Mouse (Mus musculus) MEL (cell line): ENCODE data around the gene Aak1. TPM values are rescaled to one million over a fixed set of nuclear protein-coding genes. Genes with fewer than 3 reads are reported as not detected.

ENCODE experiments used
- DNase-seq: peaks from one replicate; pipeline ENCODE4 v3.0.0; 2011; ENCODE audit warnings: low read depth, low spot score
- H3K27ac ChIP-seq: 2 replicates; pipeline ENCODE4 v1.5.1; 2012; ENCODE audit warnings: low read depth, mild to moderate bottlenecking, control low read depth, low read length, moderate library complexity; ENCODE audit not compliant: control insufficient read depth
- H3K27me3 ChIP-seq, 2 experiments: fragments of 150-350 bp in 1 of 2; sonication (generic) in 1 of 2; 2 replicates each; pipeline ENCODE4 v1.6.1; 2012; ENCODE audit warnings: low read length in 2 of 2, mild to moderate bottlenecking in 2 of 2, improper control_type of control experiment in 1 of 2, moderate library complexity in 1 of 2; ENCODE audit not compliant: insufficient read depth in 2 of 2, control insufficient read depth in 1 of 2
- H3K36me3 ChIP-seq, 2 experiments: 2 replicates each; pipeline ENCODE4 v1.6.1; 2012 to 2014; ENCODE audit warnings: low read length in 2 of 2, improper control_type of control experiment in 1 of 2, inconsistent platforms in 1 of 2, mild to moderate bottlenecking in 1 of 2; ENCODE audit not compliant: insufficient read depth in 2 of 2, control insufficient read depth in 1 of 2
- H3K4me1 ChIP-seq, 2 experiments: fragments of 150-350 bp in 1 of 2; sonication (generic) in 1 of 2; 2 replicates each; pipeline ENCODE4 v1.6.1; 2012; ENCODE audit warnings: low read length in 2 of 2, improper control_type of control experiment in 1 of 2, mild to moderate bottlenecking in 1 of 2; ENCODE audit not compliant: insufficient read depth in 2 of 2, control insufficient read depth in 1 of 2
- H3K4me3 ChIP-seq, 2 experiments: fragments of 150-350 bp in 1 of 2; sonication (generic) in 1 of 2; 2 replicates each; pipeline ENCODE4 v1.5.1; 2012; ENCODE audit warnings: low read depth in 2 of 2, low read length in 2 of 2, mild to moderate bottlenecking in 2 of 2, moderate library complexity in 2 of 2, control low read depth in 1 of 2, improper control_type of control experiment in 1 of 2; ENCODE audit not compliant: control insufficient read depth in 1 of 2, insufficient read depth in 1 of 2
- H3K79me2 ChIP-seq: 2 replicates; pipeline ENCODE4 v1.6.1; 2012; ENCODE audit warnings: mild to moderate bottlenecking, low read length, moderate library complexity; ENCODE audit not compliant: control insufficient read depth, poor library complexity, insufficient read depth
- H3K9ac ChIP-seq: 2 replicates; pipeline ENCODE4 v1.6.1; 2012; ENCODE audit warnings: low read depth, mild to moderate bottlenecking, control low read depth, low read length, moderate library complexity; ENCODE audit not compliant: control insufficient read depth, poor library complexity, severe bottlenecking
- H3K9me3 ChIP-seq: fragments of 150-350 bp; sonication (generic); replicated peaks from 2 replicates; pipeline ENCODE4 v1.6.1; 2012; ENCODE audit warnings: mild to moderate bottlenecking, low read length, improper control_type of control experiment, moderate library complexity; ENCODE audit not compliant: insufficient read depth
- CHD1 ChIP-seq: IDR thresholded peaks from 2 replicates; pipeline ENCODE4 v1.6.1; 2012; ENCODE audit warnings: low read depth, mild to moderate bottlenecking, inconsistent platforms, low read length, improper control_type of control experiment
- CHD2 ChIP-seq: IDR thresholded peaks from 2 replicates; pipeline ENCODE4 v1.6.1; 2011; ENCODE audit warnings: low read length, improper control_type of control experiment
- ELF1 ChIP-seq: IDR thresholded peaks from 2 replicates; pipeline ENCODE4 v1.6.1; 2014; ENCODE audit warnings: low read depth, mild to moderate bottlenecking, inconsistent platforms, low read length, improper control_type of control experiment, moderate library complexity
- ETS1 ChIP-seq: IDR thresholded peaks from 2 replicates; pipeline ENCODE4 v1.6.1; 2012; ENCODE audit warnings: low read depth, mild to moderate bottlenecking, inconsistent platforms, low read length, improper control_type of control experiment, moderate library complexity
- GATA1 ChIP-seq: IDR thresholded peaks from 2 replicates; pipeline ENCODE4 v1.6.1; 2011; ENCODE audit warnings: low read depth, low read length, improper control_type of control experiment
- JUND ChIP-seq: IDR thresholded peaks from 2 replicates; pipeline ENCODE4 v1.6.1; 2011; ENCODE audit warnings: low read depth, mild to moderate bottlenecking, improper control_type of control experiment, low read length
- MAZ ChIP-seq: IDR thresholded peaks from 2 replicates; pipeline ENCODE4 v1.6.1; 2012; ENCODE audit warnings: low read depth, mild to moderate bottlenecking, inconsistent platforms, low read length, improper control_type of control experiment
- MYB ChIP-seq: IDR thresholded peaks from 2 replicates; pipeline ENCODE4 v1.6.1; 2011; ENCODE audit warnings: mild to moderate bottlenecking, low read depth, low read length, improper control_type of control experiment
- POLR2A ChIP-seq, 2 experiments: IDR thresholded peaks; 2 replicates each; pipeline ENCODE4 v1.6.1; 2011 to 2012; ENCODE audit warnings: low read length in 2 of 2, mild to moderate bottlenecking in 2 of 2, control low read depth in 1 of 2, improper control_type of control experiment in 1 of 2, low read depth in 1 of 2, moderate library complexity in 1 of 2; ENCODE audit not compliant: control insufficient read depth in 1 of 2, insufficient read depth in 1 of 2, poor library complexity in 1 of 2
- POLR2AphosphoS2 ChIP-seq: IDR thresholded peaks from 2 replicates; pipeline ENCODE4 v1.6.1; 2011; ENCODE audit warnings: low read length, improper control_type of control experiment
- POLR2AphosphoS5 ChIP-seq: IDR thresholded peaks from 2 replicates; pipeline ENCODE4 v1.6.1; 2012; ENCODE audit warnings: low read depth, borderline replicate concordance, mild to moderate bottlenecking, inconsistent platforms, low read length, moderate library complexity, mixed read lengths
- RAD21 ChIP-seq: IDR thresholded peaks from 2 replicates; pipeline ENCODE4 v1.6.1; 2011; ENCODE audit warnings: mild to moderate bottlenecking, low read depth, low read length, improper control_type of control experiment
- RCOR1 ChIP-seq: IDR thresholded peaks from 2 replicates; pipeline ENCODE4 v1.6.1; 2012; ENCODE audit warnings: low read depth, mild to moderate bottlenecking, inconsistent platforms, low read length, improper control_type of control experiment
- SIN3A ChIP-seq: IDR thresholded peaks from 2 replicates; pipeline ENCODE4 v1.6.1; 2012; ENCODE audit warnings: low read length, improper control_type of control experiment, inconsistent platforms
- SMC3 ChIP-seq: IDR thresholded peaks from 2 replicates; pipeline ENCODE4 v1.6.1; 2011; ENCODE audit warnings: low read depth, low read length, improper control_type of control experiment
- USF1 ChIP-seq: IDR thresholded peaks from 2 replicates; pipeline ENCODE4 v1.6.1; 2014; ENCODE audit warnings: low read depth, mild to moderate bottlenecking, inconsistent platforms, low read length, improper control_type of control experiment, moderate library complexity
- ZC3H11A ChIP-seq: IDR thresholded peaks from 2 replicates; pipeline ENCODE4 v1.6.1; 2012; ENCODE audit warnings: low read depth, mild to moderate bottlenecking, inconsistent platforms, low read length, improper control_type of control experiment
- ZKSCAN1 ChIP-seq: IDR thresholded peaks from 2 replicates; pipeline ENCODE4 v1.6.1; 2012; ENCODE audit warnings: low read depth, mild to moderate bottlenecking, inconsistent platforms, low read length, improper control_type of control experiment, moderate library complexity
- ZNF384 ChIP-seq: IDR thresholded peaks from 2 replicates; pipeline ENCODE4 v1.6.1; 2012; ENCODE audit warnings: low read depth, mild to moderate bottlenecking, inconsistent platforms, low read length, improper control_type of control experiment
- polyA plus RNA-seq, 2 experiments: library from polyadenylated mRNA; stranded (reverse) in 1 of 2; unstranded in 1 of 2; fragments of >175 nt in 1 of 2; fragments of >200 nt in 1 of 2; gene quantifications; 2 replicates each; pipeline versions ENCODE4 v1.2.1 to v1.2.4; 2012; ENCODE audit warnings: low replicate concordance in 2 of 2, low read depth in 1 of 2; ENCODE audit not compliant: insufficient read length in 2 of 2, insufficient read depth in 1 of 2, missing spikeins in 1 of 2
- total RNA-seq: library from RNA; depleted of rRNA; stranded (reverse); fragments of 300-350 nt; gene quantifications from 2 replicates; pipeline ENCODE4 v1.2.3, GENCODE M21; 2012

Aak1 gene
- total and polyA plus RNA-seq, 3 experiments, result 6.4 to 353 (median 25.4) TPM

GRCm38 (mm10) chr6:86994254-86994653 lies 144.9 kb downstream of the Aak1 start:
- Histone ChIP-seq H3K36me3 (no peaks in the 10 kb centered on the region; a peak in 1 of 4 replicates), H3K4me3 (no peak overlapping the region), H3K4me1 (no peaks in the 10 kb centered on the region)

GRCm38 (mm10) chr6:86996629-86997307 lies 147.5 kb downstream of the Aak1 start:
- no peaks in the 10 kb centered on the region; a peak in 1 of 4 replicates for H3K36me3 ChIP-seq
- H3K27ac ChIP-seq, result no peak overlapping the region
- H3K4me1 ChIP-seq, result no peaks in the 10 kb centered on the region
- TF ChIP-seq POLR2A (IDR thresholded peaks at IDR 0.05; ENCODE audit: control insufficient read depth in 1 of 2, insufficient read depth in 1 of 2, low read depth in 1 of 2, low read length in 2 of 2, poor library complexity in 1 of 2) (no peak), ZKSCAN1 (no peak), POLR2AphosphoS2 (no peak), CHD2 (no peak), RCOR1 (no peak), ZNF384 (no peak), SIN3A (no peak), POLR2AphosphoS5 (no peak), RAD21 (no peak), ETS1 (no peak), ELF1 (no peak), GATA1 (no peak), USF1 (no peak), SMC3 (no peak), CHD1 (no peak), MAZ (no peak)
- H3K27me3 ChIP-seq, result no peaks in the 10 kb centered on the region
- no peaks in the 10 kb centered on the region for H3K9me3 ChIP-seq
- DNase-seq, result no peak
- no peak overlapping the region for H3K9ac ChIP-seq
- H3K4me3 ChIP-seq, result no peak overlapping the region
- no peaks in the 10 kb centered on the region for H3K79me2 ChIP-seq

More at GRCm38 (mm10) chr6:86994254-86994653, 144.9 kb downstream of the Aak1 start:
- Histone ChIP-seq H3K27ac (no peak overlapping the region), H3K27me3 (no peaks in the 10 kb centered on the region), H3K9me3 (no peaks in the 10 kb centered on the region), H3K79me2 (no peaks in the 10 kb centered on the region), H3K9ac (no peak overlapping the region)
- no peak for DNase-seq
- TF ChIP-seq POLR2AphosphoS2 (no peak), JUND (no peak), SIN3A (no peak), ZC3H11A (no peak), MAZ (no peak), ELF1 (no peak), MYB (no peak), POLR2A (IDR thresholded peaks at IDR 0.05; ENCODE audit: control insufficient read depth in 1 of 2, insufficient read depth in 1 of 2, low read depth in 1 of 2, low read length in 2 of 2, poor library complexity in 1 of 2) (no peak), RAD21 (no peak)
